Mouse (Mus musculus): ENCODE results near the gene Fam221b.

Gene Fam221b

GRCm38 (mm10) chr4:43668782-43669427 is at the start of gene Fam221b, which contains the start of gene Tmem8b:
Fam221b (minus strand) TSS chr4:43669145.
Tmem8b (plus strand) TSS chr4:43668971.
- peak; percentile 91 for DNase-seq

- DNase-seq = no peak
Observed at GRCm38 (mm10) chr4:43713652-43714219, 44.8 kb upstream of the Fam221b start.

GRCm38 (mm10) chr4:43711821-43712220 is 42.9 kb upstream of the Fam221b start:
- DNase-seq = peak; percentile 87

- DNase-seq = no peak
Observed at GRCm38 (mm10) chr4:43709869-43710268, 40.9 kb upstream of the Fam221b start, which contains the start of gene Olfr71. Olfr71 (minus strand) TSS chr4:43710255.

GRCm38 (mm10) chr4:43705991-43706390 is 37.0 kb upstream of the Fam221b start:
- no peak for DNase-seq

GRCm38 (mm10) chr4:43703851-43704250 is 34.9 kb upstream of the Fam221b start:
- DNase-seq = no peak

GRCm38 (mm10) chr4:43703439-43703838 is 34.5 kb upstream of the Fam221b start:
- no peak for DNase-seq

GRCm38 (mm10) chr4:43700707-43701106 is 31.8 kb upstream of the Fam221b start, which contains the start of gene Olfr70:
Olfr70 (minus strand) TSS chr4:43700807.
- DNase-seq = no peak

GRCm38 (mm10) chr4:43696561-43696960 is 27.6 kb upstream of the Fam221b start:
- DNase-seq = peak; percentile 27

- DNase-seq = no peak
Observed at GRCm38 (mm10) chr4:43695249-43695671, 26.3 kb upstream of the Fam221b start.

- DNase-seq = no peak
Observed at GRCm38 (mm10) chr4:43694439-43695248, 25.7 kb upstream of the Fam221b start.

GRCm38 (mm10) chr4:43693806-43694241 is 24.9 kb upstream of the Fam221b start:
- no peak for DNase-seq

GRCm38 (mm10) chr4:43691026-43691425 is 22.1 kb upstream of the Fam221b start:
- DNase-seq = no peak

GRCm38 (mm10) chr4:43690021-43690420 is 21.1 kb upstream of the Fam221b start:
- DNase-seq = no peak

GRCm38 (mm10) chr4:43679416-43680043 is 10.6 kb upstream of the Fam221b start:
- no peak for DNase-seq

- DNase-seq = no peak
Observed at GRCm38 (mm10) chr4:43678541-43678940, 9.6 kb upstream of the Fam221b start.

GRCm38 (mm10) chr4:43675608-43676007 is 6.7 kb upstream of the Fam221b start:
- DNase-seq = no peak

- no peak for DNase-seq
Observed at GRCm38 (mm10) chr4:43674974-43675373, 6.0 kb upstream of the Fam221b start.

- no peak for DNase-seq
Observed at GRCm38 (mm10) chr4:43673703-43674102, 4.8 kb upstream of the Fam221b start.

GRCm38 (mm10) chr4:43672070-43672469 is 3.1 kb upstream of the Fam221b start:
- DNase-seq = peak; percentile 91

GRCm38 (mm10) chr4:43669428-43669794 is 466 bp upstream of the Fam221b start:
- peak; percentile 74 for DNase-seq

GRCm38 (mm10) chr4:43666412-43666811 is 2.5 kb downstream of the Fam221b start:
- no peak for DNase-seq

GRCm38 (mm10) chr4:43657146-43657545 is 11.8 kb downstream of the Fam221b start:
- no peak for DNase-seq
